Mouse (Mus musculus): ENCODE data around the gene Cflar. TPM values are rescaled to one million over a fixed set of nuclear protein-coding genes. Genes with fewer than 3 reads are reported as not detected.
"Not testable (repeated sequence)": the region's sequence is repeated elsewhere in the genome, so short reads cannot be mapped to it uniquely, and the experiment has no call there.

Cflar gene
- total RNA-seq, 2 experiments from 2014 or later: 25.1 to 30.1 TPM

DNA sequence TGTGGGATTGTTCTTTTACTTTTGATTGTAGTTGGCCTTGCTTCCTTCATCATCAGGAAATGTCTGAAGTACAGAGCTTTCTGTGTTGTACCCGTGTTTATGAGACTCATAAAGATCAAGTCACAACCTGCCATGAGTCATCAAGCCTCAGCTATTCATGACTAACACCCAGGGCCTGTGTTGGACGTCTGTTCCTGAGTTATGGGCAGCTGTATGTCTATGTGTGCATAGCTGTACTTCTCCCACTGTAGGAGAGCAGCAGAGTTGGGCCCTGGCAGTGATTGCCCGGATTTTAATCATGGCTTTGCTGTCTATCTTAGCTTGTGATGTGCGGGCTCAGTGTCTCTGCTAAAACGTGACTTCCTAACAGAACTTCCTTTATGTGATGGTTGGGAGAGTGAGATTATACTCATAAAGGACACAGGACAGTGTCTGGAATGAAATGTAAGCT lies 31.3 kb downstream of the Cflar start:
- intact Hi-C loops (cut with DNase I): no loop called here
- no peak for TF ChIP-seq CTCF (IDR thresholded peaks at IDR 0.05)
- Histone ChIP-seq H3K27ac (peak overlapping the region; percentile 70), H3K4me3 (no peak overlapping the region)
- no peak for DNase-seq (ENCODE audit: extremely low spot score in 1 of 2, low spot score in 2 of 2)

DNA sequence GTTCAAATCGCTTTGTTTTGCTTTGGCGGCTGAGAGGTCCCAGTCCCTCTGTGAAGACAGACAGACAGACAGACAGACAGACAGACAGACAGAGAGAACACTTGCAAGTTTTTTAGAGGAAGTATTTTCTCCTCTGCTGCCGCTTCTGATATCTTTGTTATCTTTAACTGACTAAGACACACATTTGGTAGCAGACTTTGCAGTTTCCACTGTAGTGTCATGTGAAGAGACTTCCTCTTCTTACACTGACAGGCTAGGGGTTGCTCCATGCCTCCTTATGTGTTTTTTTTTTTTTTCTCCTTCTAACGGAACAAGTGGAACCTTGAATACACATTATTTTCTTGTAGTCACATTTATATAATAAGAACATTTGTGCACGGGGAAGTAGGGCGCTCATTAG lies 31.9 kb downstream of the Cflar start:
- no peak overlapping the region for H3K27ac ChIP-seq
- no peak overlapping the region for H3K4me3 ChIP-seq
- intact Hi-C loops (cut with DNase I): no loop called here
- no peak for TF ChIP-seq CTCF (IDR thresholded peaks at IDR 0.05)
- DNase-seq (ENCODE audit: extremely low spot score in 1 of 2, low spot score in 2 of 2): no peak

DNA sequence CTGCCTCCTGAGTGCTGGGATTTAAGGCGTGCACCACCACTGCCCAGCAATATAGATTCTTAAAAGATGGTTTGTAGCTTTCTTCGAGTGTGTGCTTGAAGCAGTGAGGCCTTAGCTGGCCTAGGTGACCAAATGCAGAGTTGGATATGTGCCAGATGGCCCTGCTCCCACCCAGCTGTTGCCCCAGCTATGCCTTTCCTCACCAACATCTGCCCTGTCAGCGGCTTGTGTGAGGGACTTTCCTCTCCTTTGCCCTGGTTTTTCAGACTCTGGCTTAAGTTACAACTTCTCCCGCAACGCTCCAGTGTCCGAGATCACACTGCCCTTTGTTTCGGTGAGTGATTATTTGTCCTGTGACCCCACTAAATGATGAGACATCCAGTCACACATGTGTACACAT lies 33.3 kb downstream of the Cflar start:
- no peak for DNase-seq (ENCODE audit: extremely low spot score in 1 of 2, low spot score in 2 of 2)
- no peak for TF ChIP-seq CTCF (IDR thresholded peaks at IDR 0.05)
- Histone ChIP-seq H3K4me3 (no peak overlapping the region), H3K27ac (no peak overlapping the region)
- intact Hi-C loops (cut with DNase I): no loop called here

DNA sequence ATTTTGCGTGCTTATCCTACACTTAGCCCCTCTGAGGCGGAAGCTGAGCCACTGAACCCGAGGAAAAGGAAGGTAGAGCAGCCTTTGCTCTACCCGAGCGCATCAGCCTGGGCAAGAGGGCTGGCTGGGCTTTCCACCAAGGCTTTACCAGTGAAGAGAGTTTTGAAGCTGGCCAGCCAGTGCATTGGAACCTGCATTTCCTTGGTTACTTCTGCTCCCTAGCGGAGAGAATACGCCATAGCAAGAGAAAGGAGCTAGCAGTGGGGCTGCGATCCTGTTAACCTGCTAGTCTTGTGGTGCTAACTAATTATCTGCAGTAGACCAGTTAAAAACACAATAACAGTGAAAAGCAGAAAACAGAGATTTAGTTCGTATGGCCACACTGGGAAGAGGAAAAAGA lies 35.6 kb downstream of the Cflar start:
- peak; percentile 80 for TF ChIP-seq CTCF (IDR thresholded peaks at IDR 0.05)
- no peak overlapping the region for H3K27ac ChIP-seq
- intact Hi-C loops (cut with DNase I): no loop called here
- peak; percentile 42 to 48 for DNase-seq (ENCODE audit: extremely low spot score in 1 of 2, low spot score in 2 of 2)
- H3K4me3 ChIP-seq: no peak overlapping the region

- TF ChIP-seq CTCF (IDR thresholded peaks at IDR 0.05): no peak
- Histone ChIP-seq H3K4me3 (no peak overlapping the region), H3K27ac (no peak overlapping the region)
- intact Hi-C loops (cut with DNase I): no loop called here
- DNase-seq (ENCODE audit: extremely low spot score in 1 of 2, low spot score in 2 of 2): no peak
Observed at GRCm38 (mm10) chr1:58759451-58759850, 48.1 kb downstream of the Cflar start.

DNA sequence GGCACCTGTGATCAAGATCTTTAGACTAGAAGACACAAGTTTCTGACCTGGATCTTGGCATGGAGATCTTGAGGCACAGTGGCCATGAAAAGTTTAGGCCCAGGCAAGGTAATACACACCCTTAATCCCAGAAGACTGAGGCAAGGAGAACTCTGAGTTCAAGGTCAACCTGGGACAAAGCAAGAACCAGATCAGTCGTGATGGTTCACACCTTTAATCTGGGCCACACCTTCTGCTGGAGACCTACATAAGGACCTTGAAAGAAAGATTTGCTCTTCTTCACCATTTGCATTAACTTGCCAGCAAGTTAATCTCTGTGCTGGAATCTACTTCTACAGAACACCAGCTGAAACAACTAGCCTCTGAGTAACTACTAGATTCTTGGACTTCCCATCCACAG lies 49.3 kb downstream of the Cflar start:
- DNase-seq (ENCODE audit: extremely low spot score in 1 of 2, low spot score in 2 of 2): no peak
- no peak overlapping the region for H3K4me3 ChIP-seq
- TF ChIP-seq CTCF (IDR thresholded peaks at IDR 0.05): no peak
- H3K27ac ChIP-seq: no peak overlapping the region
- intact Hi-C loops (cut with DNase I): no loop called here

- TF ChIP-seq CTCF (IDR thresholded peaks at IDR 0.05): peak; percentile 19
- H3K27ac ChIP-seq; intact Hi-C loops (cut with DNase I); DNase-seq (ENCODE audit: extremely low spot score in 1 of 2, low spot score in 2 of 2); H3K4me3 ChIP-seq: not testable (repeated sequence)
Observed at GRCm38 (mm10) chr1:58761391-58762275, 50.3 kb downstream of the Cflar start.

DNA sequence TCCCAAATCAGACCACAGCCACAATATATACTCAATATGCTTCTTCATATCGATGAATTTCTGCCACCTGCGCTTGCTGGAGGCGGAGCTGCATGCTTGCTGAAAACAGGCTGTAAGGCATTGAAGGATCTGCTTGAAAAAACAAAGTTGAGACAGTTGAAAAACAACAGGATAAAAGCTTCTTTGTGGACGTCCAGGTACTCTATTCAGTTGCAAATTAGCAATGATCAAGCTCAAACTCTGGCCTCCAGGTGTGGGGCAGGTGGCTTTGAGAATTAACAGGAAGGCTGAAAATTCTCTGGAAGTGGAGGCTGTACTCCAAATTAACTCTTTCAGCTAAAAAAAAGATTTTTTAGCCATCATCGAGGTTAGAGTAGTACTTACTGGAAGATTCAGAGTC lies 51.3 kb downstream of the Cflar start:
- intact Hi-C loops (cut with DNase I): no loop called here
- Histone ChIP-seq H3K27ac (no peak overlapping the region), H3K4me3 (no peak overlapping the region)
- TF ChIP-seq CTCF (IDR thresholded peaks at IDR 0.05): no peak
- no peak for DNase-seq (ENCODE audit: extremely low spot score in 1 of 2, low spot score in 2 of 2)

DNA sequence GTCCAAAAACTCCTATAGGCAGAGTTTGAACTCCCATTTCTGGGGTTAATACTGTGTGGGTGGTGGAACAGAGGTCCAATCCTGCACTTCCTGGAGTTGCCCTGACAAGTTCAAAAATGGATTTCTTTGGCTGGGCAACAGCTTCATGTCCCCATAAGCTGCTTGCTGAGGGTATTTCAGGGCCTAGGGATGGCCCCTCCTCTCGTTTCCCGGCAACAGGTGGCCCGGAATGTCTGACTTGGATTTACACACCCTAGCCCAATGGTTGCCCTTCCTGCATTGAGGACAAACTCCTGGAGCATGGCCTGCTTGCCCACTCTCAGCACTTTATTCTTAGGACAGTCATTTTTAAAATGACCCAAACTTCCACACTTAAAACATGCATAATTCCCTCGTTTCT lies 55.1 kb downstream of the Cflar start:
- intact Hi-C loops (cut with DNase I): not testable (repeated sequence)

GRCm38 (mm10) chr1:58769136-58769535 lies 57.8 kb downstream of the Cflar start:
- no peak overlapping the region for H3K4me3 ChIP-seq
- no peak for TF ChIP-seq CTCF (IDR thresholded peaks at IDR 0.05)
- no peak for DNase-seq (ENCODE audit: extremely low spot score in 1 of 2, low spot score in 2 of 2)
- intact Hi-C loops (cut with DNase I): no loop called here
- no peak overlapping the region for H3K27ac ChIP-seq

More for the DNA sequence above, 55.1 kb downstream of the Cflar start:
- DNase-seq (ENCODE audit: extremely low spot score in 1 of 2, low spot score in 2 of 2); H3K4me3 ChIP-seq; H3K27ac ChIP-seq: not testable (repeated sequence)

- no peak for TF ChIP-seq CTCF (IDR thresholded peaks at IDR 0.05)
- H3K4me3 ChIP-seq: no peak overlapping the region
- no peak for DNase-seq (ENCODE audit: extremely low spot score in 1 of 2, low spot score in 2 of 2)
- no peak overlapping the region for H3K27ac ChIP-seq
- intact Hi-C loops (cut with DNase I): loop anchor here (2.0 to 10.0 kb wide), 5 partner anchors 127 to 855 kb away; no protein-coding TSS in a partner anchor
Observed at GRCm38 (mm10) chr1:58769701-58770100, 58.4 kb downstream of the Cflar start.

DNA sequence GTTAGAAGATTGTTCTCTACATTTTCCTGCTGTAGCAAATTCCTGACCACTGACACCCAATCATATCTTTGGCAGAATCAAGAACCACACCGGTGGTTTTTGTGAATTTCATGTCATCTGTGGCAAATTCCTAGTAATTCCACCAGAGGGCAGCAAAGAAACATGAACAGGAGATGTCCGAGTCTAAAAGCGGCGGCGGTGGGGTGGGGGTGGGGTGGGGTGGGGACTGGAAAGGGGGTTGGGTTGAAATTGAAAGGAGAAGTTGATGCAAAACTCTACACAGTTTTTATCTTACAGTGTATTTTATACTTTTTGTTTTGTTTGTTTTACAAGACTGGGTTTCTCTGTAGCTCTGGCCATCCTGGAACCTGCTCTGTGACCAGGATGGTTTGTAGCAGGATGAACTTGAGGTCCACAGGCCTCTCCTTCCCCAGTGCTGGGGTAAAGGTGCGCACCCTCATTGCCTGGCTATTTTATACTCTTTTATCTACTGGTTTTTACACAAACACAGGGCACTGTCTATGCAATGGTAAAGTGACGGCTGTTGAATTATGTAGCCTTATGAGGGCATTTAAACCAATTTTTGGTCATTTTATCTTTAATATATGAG lies 58.9 kb downstream of the Cflar start:
- intact Hi-C loops (cut with DNase I): loop anchor here (2.0 to 10.0 kb wide), 5 partner anchors 127 to 855 kb away; no protein-coding TSS in a partner anchor
- Histone ChIP-seq H3K27ac (no peak overlapping the region), H3K4me3 (no peak overlapping the region)
- peak; percentile 61 for TF ChIP-seq CTCF (IDR thresholded peaks at IDR 0.05)
- DNase-seq (ENCODE audit: extremely low spot score in 1 of 2, low spot score in 2 of 2): peak; percentile 29 to 32

Data from left cerebral cortex, adult 2 months (tissue).